Mouse (Mus musculus): ENCODE measurements around the gene Slc22a13.

DNA sequence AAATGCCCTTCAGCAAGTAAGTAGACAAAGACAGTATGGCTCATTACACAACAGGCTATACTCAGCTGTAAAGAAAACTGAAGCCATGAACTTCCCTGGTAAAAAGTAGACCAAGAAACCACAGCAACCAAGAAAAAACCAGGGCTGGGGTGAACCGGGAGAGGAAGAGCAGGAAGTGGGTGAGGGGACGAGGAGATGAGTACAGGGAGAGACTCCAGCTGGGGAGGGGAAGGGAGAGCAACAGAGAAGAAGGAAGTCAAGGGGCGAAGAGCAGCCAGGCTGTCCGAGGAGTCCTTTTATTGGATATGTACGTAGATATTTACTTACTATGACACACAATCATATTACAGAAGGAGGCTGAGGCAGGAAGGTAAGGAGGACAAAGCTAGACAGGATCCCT lies 39.1 kb upstream of the Slc22a13 start:
- TF ChIP-seq CTCF (IDR thresholded peaks at IDR 0.05; ENCODE audit: low read depth, low read length) (no peak), POLR2A (IDR thresholded peaks at IDR 0.05; ENCODE audit: extremely low read depth, insufficient read depth, low read length) (no peak)
